Mouse (Mus musculus) lung, postnatal 36 days (tissue): Measurements from ENCODE around the gene Use1.

Experiments used
- DNase-seq: peaks from one replicate; pipeline ENCODE4 v3.0.0; 2022; ENCODE audit warnings: mixed read lengths

The Use1 gene

GRCm38 (mm10) chr8:71403107-71403885 is 36.6 kb downstream of the Use1 start:
- no peak for DNase-seq

DNA sequence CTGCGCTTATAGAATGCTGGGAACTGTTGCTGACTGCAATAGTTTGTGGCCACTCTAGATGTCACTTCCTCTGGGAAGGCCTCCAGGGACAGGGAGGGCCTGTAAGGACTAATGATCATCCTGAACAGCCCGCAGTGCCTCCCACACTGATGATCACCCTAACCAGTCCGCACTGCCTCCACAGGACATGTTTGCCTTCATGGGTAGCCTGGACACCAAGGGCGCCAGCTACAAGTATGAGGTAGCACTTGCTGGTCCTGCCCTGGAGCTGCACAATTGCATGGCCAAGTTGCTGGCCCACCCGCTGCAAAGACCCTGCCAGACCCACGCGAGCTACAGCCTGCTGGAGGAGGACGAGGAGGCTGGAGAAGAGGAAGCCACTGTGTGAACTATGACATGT is 37.4 kb downstream of the Use1 start:
- no peak for DNase-seq

- no peak for DNase-seq
Observed at GRCm38 (mm10) chr8:71404951-71405351, 38.3 kb downstream of the Use1 start.

DNA sequence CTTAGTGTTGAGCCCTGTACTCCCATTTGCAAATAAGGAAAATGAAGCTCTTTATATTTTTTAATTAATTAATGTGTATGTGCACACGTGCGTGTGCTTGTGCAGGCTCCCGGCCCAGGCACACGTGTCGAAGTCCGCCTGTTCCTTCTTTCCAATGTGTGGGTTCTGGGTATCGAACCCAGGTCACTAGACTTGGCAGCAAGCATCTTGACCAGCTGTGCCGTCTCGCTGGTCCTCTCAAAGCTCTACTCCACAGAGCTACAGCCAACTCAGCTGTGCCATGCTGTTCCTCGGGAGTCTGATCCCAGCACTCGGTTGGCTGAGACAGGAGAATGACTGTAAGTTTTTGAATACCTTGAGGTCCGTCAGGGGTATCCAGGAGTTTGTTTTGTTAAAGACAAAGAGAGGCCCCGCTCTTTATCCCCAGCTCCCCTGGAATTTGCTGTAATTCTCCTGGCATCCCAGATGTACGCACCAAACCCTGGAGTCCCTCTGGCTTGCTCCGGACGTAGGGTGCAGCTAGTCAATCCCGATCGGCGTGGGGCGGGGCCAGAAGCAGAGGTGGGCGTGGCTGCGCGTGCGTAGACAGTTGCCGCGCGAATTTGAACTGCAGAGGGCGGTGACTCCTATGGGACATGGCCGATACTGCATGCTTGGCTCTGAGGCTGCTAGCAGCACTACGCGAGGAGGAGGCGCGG is 38.9 kb downstream of the Use1 start, which contains the start of gene Ankle1:
Ankle1 (plus strand) TSS at position 610 of the 698 bp plus-strand sequence.
- peak; percentile 97 for DNase-seq

- DNase-seq, result peak; percentile 82
Observed at GRCm38 (mm10) chr8:71406099-71407015, 39.7 kb downstream of the Use1 start.

- DNase-seq, result no peak
Observed at GRCm38 (mm10) chr8:71407441-71407840, 40.8 kb downstream of the Use1 start.

DNA sequence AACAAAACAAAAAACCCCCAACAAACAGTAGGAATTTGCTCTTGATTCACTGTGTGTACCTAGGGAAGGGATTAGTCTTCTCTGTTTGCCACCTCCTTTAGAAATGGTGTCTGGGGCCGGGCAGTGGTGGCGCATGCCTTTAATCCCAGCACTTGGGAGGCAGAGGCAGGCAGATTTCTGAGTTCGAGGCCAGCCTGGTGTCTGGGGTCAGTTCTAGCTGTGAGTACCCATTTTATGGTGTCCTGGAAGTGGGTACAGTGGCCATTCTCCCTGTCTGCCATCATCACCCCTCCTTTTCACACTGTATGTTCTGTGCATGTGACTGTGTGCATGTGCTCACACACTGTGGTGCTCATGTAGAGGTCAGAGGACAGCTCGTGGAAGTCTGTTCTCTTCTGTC is 41.6 kb downstream of the Use1 start:
- DNase-seq, result no peak

- DNase-seq, result no peak
Observed at GRCm38 (mm10) chr8:71411535-71412273, 45.1 kb downstream of the Use1 start.
